Mouse (Mus musculus) stomach, postnatal 0 days (tissue): ENCODE results near the gene Stk39. TPM values are rescaled to one million over a fixed set of nuclear protein-coding genes. Genes with fewer than 3 reads are reported as not detected.
A peak's percentile ranks its signal among the peaks of the same experiment; 100 is the strongest.

Experiments used
- ATAC-seq: fragments of 200-750 bp; cut with Nextera tagmentation; 2 replicates; pipeline ENCODE4 v1.8.0; 2017; ENCODE audit not compliant: low FRiP score, low TSS enrichment
- DNase-seq: peaks from one replicate; pipeline ENCODE4 v3.0.0-alpha.2; 2016; ENCODE audit warnings: low spot score
- H3K27ac ChIP-seq: fragments of 300-500 bp; sonication (generic); replicated peaks from 2 replicates; pipeline ENCODE4 v1.5.1; 2014; ENCODE audit warnings: mild to moderate bottlenecking, control low read depth
- H3K27me3 ChIP-seq: fragments of 300-500 bp; sonication (generic); 2 replicates; pipeline ENCODE4 v1.6.1; 2014; ENCODE audit warnings: low read length; ENCODE audit not compliant: control insufficient read depth, insufficient read depth
- H3K36me3 ChIP-seq: fragments of 300-500 bp; sonication (generic); 2 replicates; pipeline ENCODE4 v1.6.1; 2014; ENCODE audit warnings: low read length, mixed read lengths; ENCODE audit not compliant: control insufficient read depth, insufficient read depth
- H3K4me1 ChIP-seq: fragments of 300-500 bp; sonication (generic); replicated peaks from 2 replicates; pipeline ENCODE4 v1.6.1; 2014; ENCODE audit warnings: antibody characterized with exemption; ENCODE audit not compliant: control insufficient read depth, insufficient read depth
- H3K4me2 ChIP-seq: fragments of 300-500 bp; sonication (generic); replicated peaks from 2 replicates; pipeline ENCODE4 v1.6.1; 2014; ENCODE audit warnings: low read depth, mild to moderate bottlenecking, control low read depth, moderate library complexity
- H3K4me3 ChIP-seq: fragments of 300-500 bp; sonication (generic); 2 replicates; pipeline ENCODE4 v1.5.1; 2014; ENCODE audit warnings: low read depth, low read length, control low read depth
- H3K9ac ChIP-seq: fragments of 300-500 bp; sonication (generic); 2 replicates; pipeline ENCODE4 v1.6.1; 2014; ENCODE audit warnings: mild to moderate bottlenecking, low read length, control low read depth, mixed read lengths
- H3K9me3 ChIP-seq: fragments of 300-500 bp; sonication (generic); 2 replicates; pipeline ENCODE4 v1.6.1; 2016; ENCODE audit warnings: low read length; ENCODE audit not compliant: control insufficient read depth
- CTCF ChIP-seq: IDR thresholded peaks from 2 replicates; pipeline ENCODE4 v1.5.1; 2016; ENCODE audit warnings: antibody characterized with exemption, low read depth, mild to moderate bottlenecking, moderate library complexity
- EP300 ChIP-seq: optimal IDR thresholded peaks from 2 replicates; pipeline ENCODE3; 2016; ENCODE audit warnings: antibody characterized with exemption
- WGBS: fragments of 180-500 bp; shearing (Covaris S2); extraction: QIAGEN DNeasy Blood & Tissue Kit; methylation state at CpG from one replicate; pipeline ENCODE4 v1.1.7; 2014; 5-methylcytosine and 5-hydroxymethylcytosine counted together
- polyA plus RNA-seq: library from polyadenylated mRNA; unstranded; fragments of >200 nt; fragmentation: Nextera tagmentation; extraction: Ambion mirVana; gene quantifications from 2 replicates; pipeline ENCODE4 v1.2.1, GENCODE M21; 2015

The Stk39 gene
- polyA plus RNA-seq, 1 experiment from 2014 or later, result 23.6 TPM

- no peak for TF ChIP-seq CTCF
- no peak for TF ChIP-seq EP300
- Histone ChIP-seq H3K9me3 (no peaks in the 10 kb centered on the region), H3K4me2 (no peak overlapping the region), H3K27ac (peak overlapping the region; percentile 83), H3K4me3 (no peak overlapping the region), H3K9ac (no peak overlapping the region), H3K4me1 (peaks cover 3% of the 10 kb centered on the region; the same call in 1 of the 2 replicates), H3K27me3 (no peaks in the 10 kb centered on the region), H3K36me3 (peaks cover 6% of the 10 kb centered on the region; the same call in 1 of the 2 replicates)
- ATAC-seq, result no peak; the same call in 1 of the 2 replicates
- no peak for DNase-seq
- WGBS, result 54% methylated on average over 10 of the region's 10 CpGs
These were observed 85.7 kb downstream of the Stk39 start for GRCm38 (mm10) chr2:68386313-68386863.

DNA sequence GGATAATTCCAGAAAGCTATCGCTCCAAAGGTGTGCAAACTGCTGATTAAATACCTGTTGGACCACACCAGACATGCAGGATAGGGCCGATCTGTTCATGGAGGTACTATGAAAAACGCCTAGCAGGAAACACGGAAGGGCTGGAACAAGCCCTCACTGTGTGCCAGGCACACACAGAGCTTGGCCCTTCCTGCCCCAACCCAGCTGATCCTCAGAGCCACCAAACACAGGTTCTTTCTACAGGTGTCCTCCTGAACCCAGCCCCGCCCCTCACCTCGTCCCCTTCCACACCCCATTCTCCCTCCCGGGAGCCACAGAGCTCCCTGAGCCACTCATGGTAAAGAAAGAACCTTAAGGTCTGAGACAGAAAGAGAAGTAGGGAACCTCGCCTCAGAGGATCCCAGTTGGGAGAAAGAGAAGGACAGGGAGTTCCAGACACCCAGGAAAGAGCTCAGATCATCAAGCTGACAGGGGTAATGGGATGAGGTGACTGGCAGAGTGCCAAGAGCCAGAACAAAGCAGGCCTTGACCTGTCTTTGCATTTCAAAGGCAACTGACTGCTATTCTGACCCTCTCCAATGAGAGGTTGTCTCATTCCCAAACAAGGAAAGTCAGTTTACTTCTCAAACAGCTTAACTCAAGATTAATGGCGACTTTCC lies 86.3 kb downstream of the Stk39 start:
- no peak for TF ChIP-seq CTCF
- peak; percentile 18 for TF ChIP-seq EP300
- Histone ChIP-seq H3K4me3 (no peak overlapping the region), H3K36me3 (peaks cover 6% of the 10 kb centered on the region; the same call in 1 of the 2 replicates), H3K4me2 (no peak overlapping the region), H3K9me3 (no peaks in the 10 kb centered on the region), H3K4me1 (peaks cover 3% of the 10 kb centered on the region; the same call in 1 of the 2 replicates), H3K27ac (peak overlapping the region; percentile 83), H3K27me3 (no peaks in the 10 kb centered on the region), H3K9ac (no peak overlapping the region)
- ATAC-seq, result peak; percentile 90
- DNase-seq, result peak; percentile 83
- 63% methylated on average over 9 of the region's 9 CpGs for WGBS

- Histone ChIP-seq H3K27me3 (no peaks in the 10 kb centered on the region), H3K4me2 (no peak overlapping the region), H3K9ac (no peak overlapping the region), H3K27ac (peak overlapping the region; percentile 84; the same call in 1 of the 2 replicates), H3K36me3 (no peaks in the 10 kb centered on the region), H3K4me1 (peaks cover 3% of the 10 kb centered on the region; the same call in 1 of the 2 replicates), H3K9me3 (no peaks in the 10 kb centered on the region), H3K4me3 (no peak overlapping the region)
- DNase-seq (no peak), ATAC-seq (no peak)
- 86% methylated on average over 4 of the region's 4 CpGs for WGBS
- TF ChIP-seq CTCF, result no peak
- TF ChIP-seq EP300, result no peak
These were observed 88.1 kb downstream of the Stk39 start for GRCm38 (mm10) chr2:68383964-68384363.

DNA sequence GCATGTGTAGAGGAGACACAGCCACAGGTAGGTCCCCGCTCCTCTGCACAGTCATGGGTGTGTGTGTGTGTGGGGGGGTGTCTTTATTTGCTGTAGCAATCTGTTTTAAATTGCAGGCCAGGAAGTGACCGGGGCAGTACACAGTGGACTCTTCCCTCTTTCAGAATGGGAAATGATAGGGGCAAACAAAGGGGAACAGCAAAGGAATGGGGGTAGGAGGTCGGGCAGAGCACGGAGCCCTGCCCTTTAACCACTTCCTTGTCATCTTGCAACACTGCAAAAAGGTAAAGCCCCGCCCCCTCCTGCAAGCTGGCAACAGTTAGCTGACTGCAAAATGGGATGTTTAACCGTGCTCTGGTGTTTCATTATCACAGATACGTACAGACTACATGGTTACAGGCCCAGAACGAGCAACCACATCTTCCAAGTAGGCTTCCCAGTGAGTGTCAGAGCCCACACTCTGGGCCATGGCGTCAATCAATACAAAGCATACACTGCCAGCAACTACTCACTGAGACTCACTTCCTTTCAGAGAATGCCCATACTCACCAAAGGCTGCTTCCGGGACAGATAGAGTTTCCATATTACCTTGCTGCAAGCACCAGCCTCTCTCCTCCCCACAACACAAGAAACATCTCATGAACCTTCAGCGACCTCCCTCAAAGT lies 89.5 kb downstream of the Stk39 start:
- Histone ChIP-seq H3K4me1 (peaks cover 3% of the 10 kb centered on the region; the same call in 1 of the 2 replicates), H3K36me3 (no peaks in the 10 kb centered on the region), H3K4me3 (no peak overlapping the region), H3K27ac (peak overlapping the region; percentile 84), H3K9me3 (no peaks in the 10 kb centered on the region), H3K9ac (no peak overlapping the region), H3K4me2 (no peak overlapping the region), H3K27me3 (no peaks in the 10 kb centered on the region)
- DNase-seq (peak; percentile 71), ATAC-seq (peak; percentile 78)
- 57% methylated on average over 11 of the region's 11 CpGs for WGBS
- TF ChIP-seq EP300, result no peak
- TF ChIP-seq CTCF, result no peak

- peaks cover 3% of the 10 kb centered on the region; the same call in 1 of the 2 replicates for H3K4me1 ChIP-seq
- DNase-seq (no peak), ATAC-seq (no peak)
- no peaks in the 10 kb centered on the region for H3K27me3 ChIP-seq
- H3K36me3 ChIP-seq, result no peaks in the 10 kb centered on the region
- no peak for TF ChIP-seq EP300
- no peak for TF ChIP-seq CTCF
- H3K27ac ChIP-seq, result peak overlapping the region; percentile 84
- no peak overlapping the region for H3K4me3 ChIP-seq
- H3K4me2 ChIP-seq, result no peak overlapping the region
- WGBS, result 68% methylated on average over 4 of the region's 4 CpGs
- H3K9me3 ChIP-seq, result no peaks in the 10 kb centered on the region
- no peak overlapping the region for H3K9ac ChIP-seq
These were observed 90.2 kb downstream of the Stk39 start for GRCm38 (mm10) chr2:68381881-68382280.
